Mouse (Mus musculus) lung, postnatal 0 days (tissue): Measurements from ENCODE around the gene Atxn1l.

Experiments used
- CTCF ChIP-seq: IDR thresholded peaks from 2 replicates; pipeline ENCODE4 v1.5.1; 2016; ENCODE audit warnings: antibody characterized with exemption, mild to moderate bottlenecking
- EP300 ChIP-seq: IDR thresholded peaks from 2 replicates; pipeline ENCODE4 v1.6.1; 2016; ENCODE audit warnings: antibody characterized with exemption, mild to moderate bottlenecking, control low read depth

GRCm38 (mm10) chr8:109734018-109734417 is 3.5 kb downstream of the Atxn1l start:
- TF ChIP-seq CTCF (no peak), EP300 (no peak)
